Mouse (Mus musculus) G1E-ER4 (cell line): ENCODE results near the gene Caskin1. TPM values are rescaled to one million over a fixed set of nuclear protein-coding genes. Genes with fewer than 3 reads are reported as not detected.

ENCODE experiments used
- GATA1 ChIP-seq: IDR thresholded peaks from one replicate; pipeline ENCODE4 v1.8.0; 2012; ENCODE audit warnings: low read length, inconsistent platforms
- polyA plus RNA-seq: library from polyadenylated mRNA; stranded (reverse); fragments of >175 nt; gene quantifications from 2 replicates; pipeline ENCODE4 v1.2.3, GENCODE M21; 2012

Caskin1 gene
- polyA plus RNA-seq, 1 experiment = 0.01 TPM

- TF ChIP-seq GATA1 = no peak
These were observed 9.0 kb upstream of the Caskin1 start for GRCm38 (mm10) chr17:24479431-24479830.

DNA sequence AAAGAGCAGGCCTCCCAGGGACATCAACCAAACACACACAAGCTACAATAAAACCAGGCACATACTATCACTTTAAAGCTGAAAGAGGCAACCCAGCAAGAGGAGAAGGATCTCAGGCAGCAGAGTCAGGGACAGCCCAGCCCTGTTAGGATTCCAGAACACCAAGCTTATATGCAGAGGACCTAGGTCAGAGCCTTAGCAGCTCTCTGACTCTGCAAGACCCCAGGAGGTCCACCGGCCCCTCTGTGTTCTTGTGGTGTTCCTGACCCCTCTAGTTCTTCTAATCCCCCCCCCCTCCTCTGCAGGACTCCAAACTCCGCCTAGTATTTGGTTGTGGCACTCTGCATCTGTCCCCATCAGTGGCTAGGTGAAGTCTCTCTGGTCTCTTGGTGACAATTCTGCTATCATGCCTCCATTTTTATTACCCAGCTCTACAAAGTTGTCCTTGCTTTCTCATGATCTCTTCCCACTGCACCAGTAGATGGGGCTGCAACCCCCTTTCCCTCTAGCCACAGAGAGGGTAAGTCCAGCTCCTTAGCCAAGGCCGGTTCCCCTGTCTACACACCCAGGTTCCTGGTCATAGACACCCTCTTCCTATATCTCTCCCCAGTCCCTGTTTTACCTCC, 8.1 kb upstream of the Caskin1 start:
- no peak for TF ChIP-seq GATA1

DNA sequence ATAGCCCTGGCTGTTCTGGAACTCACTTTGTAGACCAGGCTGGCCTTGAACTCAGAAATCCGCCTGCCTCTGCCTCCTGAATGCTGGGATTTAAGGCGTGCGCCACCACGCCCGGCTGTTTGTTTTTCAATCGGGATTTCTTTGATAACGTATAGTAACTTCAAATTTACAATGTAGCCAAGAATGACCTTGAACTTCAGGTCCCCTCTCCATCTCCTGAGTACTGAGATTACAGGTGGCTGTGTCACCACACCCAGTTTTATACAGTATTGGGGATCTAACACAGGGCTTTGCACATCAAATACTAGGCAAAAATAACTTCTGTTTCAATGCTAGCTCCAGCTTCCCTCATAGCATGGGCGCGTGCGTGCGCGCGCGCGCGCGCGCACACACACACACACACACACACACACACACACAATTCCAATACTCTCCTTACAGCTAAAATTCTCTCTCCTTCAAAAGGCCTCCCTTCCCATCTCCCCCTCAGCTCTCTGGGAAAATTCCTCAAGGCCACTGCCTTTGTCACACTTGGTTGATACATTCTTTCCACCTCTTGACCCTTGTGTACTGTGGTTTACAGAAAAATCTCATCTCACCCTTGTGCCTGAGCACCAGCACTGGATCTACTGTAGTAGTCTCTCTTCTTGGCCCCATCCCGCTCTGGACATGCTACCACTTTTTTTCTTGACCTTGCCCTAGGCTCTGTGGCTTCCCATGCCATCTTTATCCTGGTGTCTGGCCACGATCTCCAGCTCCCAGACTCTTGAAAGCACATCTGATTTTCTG, 7.2 kb upstream of the Caskin1 start:
- TF ChIP-seq GATA1 = no peak

DNA sequence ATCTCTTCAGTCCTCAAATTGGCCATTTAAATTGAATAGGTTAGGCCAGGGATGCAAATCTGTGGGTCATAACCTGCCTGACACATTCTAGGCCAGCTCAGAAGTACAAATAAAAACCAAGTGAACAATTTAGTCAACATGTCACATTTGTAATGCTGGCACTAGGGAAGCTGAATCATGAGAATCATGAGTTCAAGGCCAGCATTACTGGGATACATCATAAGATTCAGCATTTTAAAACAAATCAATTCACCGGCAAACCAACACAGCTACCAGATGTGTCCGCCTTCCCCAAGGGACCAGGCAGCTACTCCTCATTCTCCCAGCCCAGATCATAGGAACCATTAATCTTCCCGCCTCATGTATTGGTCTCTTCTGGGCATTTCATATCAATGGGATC, 4.9 kb upstream of the Caskin1 start:
- no peak for TF ChIP-seq GATA1

DNA sequence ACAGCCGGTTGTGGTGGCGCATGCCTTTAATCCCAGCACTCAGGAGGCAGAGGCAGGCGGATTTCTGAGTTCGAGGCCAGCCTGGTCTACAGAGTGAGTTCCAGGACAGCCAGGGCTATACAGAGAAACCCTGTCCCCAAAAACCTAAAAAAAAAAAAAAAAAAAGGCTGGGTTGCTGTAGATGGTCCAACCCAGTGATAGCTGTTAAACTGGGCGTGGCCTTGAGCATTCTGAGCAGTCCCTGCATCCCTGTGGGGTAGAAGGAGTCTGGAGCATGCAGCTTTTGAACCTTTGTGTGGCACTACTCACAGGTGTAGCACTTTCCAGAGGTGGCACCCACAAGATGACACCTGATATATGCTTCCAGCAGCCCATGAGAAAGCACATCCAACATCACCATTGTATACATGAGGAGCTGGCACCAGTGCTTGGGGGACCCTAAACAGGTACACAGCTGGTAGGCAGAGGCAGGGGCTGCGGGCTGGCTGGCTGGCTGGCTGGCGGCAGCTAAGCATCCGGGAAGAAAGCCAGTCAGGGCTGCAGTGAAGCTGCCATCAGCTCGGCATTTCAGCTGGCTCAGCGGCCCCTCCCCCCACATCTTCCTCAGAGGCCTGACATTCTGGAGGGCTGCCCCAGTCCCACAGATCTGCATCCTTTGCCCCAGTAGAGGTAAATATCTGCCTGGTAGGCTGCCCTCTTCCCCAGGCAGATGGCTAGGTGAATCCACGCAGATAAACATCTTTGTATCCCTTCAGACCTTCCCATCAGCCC, 3.1 kb upstream of the Caskin1 start:
- no peak for TF ChIP-seq GATA1

- TF ChIP-seq GATA1 = no peak
These were observed 362 bp downstream of the Caskin1 start for GRCm38 (mm10) chr17:24488662-24489264.

GRCm38 (mm10) chr17:24489265-24490030, 1.0 kb downstream of the Caskin1 start:
- TF ChIP-seq GATA1 = no peak

GRCm38 (mm10) chr17:24490399-24490798, 2.0 kb downstream of the Caskin1 start:
- no peak for TF ChIP-seq GATA1

DNA sequence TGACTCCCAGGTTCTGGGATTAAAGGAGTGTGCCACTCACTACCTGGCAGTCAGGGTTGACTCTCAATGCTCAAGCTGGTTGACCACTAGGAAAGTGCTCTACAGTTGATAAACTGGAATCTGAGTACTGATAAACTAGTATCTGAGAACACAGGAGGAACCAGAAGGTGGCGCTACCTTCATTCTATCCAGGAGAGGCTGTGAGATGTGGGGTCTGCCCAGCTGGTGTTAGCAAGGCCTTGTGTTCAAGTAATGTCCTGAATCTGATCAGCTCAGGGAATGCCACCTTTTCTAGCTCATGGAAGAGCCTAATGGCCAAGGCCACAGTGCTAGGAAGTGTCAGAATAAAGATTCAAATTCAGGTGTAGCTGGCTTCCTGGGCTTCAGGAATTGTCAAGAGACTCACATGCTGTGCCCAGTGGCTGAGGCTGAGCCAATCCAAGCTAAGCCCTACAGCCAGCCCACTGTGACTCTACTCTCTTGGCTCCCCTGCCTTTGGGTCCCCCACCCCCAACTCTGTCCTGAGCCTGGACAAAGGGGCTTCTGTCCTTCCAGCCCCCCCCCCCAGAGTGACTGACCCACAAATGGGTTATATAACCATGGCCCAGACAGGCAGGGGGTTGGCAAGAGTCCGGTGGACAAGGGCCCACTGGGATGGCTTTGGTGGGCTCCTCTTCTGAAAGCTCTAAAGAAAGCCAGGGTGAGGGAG, 6.4 kb downstream of the Caskin1 start:
- no peak for TF ChIP-seq GATA1

DNA sequence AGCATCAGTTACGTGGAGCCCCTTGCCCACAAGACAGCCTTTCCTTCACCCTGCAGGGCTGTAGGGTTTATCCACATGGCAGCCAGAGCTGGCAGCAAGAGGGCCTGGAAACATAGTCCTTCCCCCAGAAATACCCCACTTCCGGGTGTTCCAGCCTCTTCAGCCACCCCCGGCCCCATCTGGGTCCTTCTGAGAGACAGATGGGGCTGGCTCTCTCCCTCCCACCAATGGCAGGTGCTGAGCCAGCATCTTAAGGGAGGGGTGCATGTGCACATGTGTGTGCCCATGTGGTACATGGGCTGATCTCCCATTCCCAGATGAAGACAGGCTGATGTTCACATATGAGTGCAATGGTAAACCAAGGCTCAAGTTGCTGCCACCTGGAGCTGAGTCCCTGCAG, 7.0 kb downstream of the Caskin1 start:
- no peak for TF ChIP-seq GATA1

DNA sequence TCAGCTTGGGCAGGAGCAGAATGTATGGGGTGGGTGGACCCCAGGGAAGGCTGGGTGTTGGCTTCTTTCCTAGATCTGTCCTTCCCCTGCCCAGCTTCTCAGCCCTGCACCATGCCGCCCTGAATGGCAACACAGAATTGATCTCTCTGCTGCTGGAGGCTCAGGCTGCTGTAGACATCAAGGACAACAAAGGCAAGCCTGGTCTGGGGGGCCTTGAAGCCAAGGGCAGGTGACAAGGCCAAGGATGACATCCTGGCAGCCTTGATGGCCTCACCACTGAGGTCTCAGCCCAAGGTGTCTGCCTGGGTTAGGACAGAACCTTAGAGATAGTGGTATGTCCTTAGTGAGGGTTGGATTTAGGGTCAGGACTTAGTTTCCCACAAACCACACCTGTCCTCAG, 7.6 kb downstream of the Caskin1 start:
- no peak for TF ChIP-seq GATA1

GRCm38 (mm10) chr17:24502208-24502607, 13.8 kb downstream of the Caskin1 start:
- TF ChIP-seq GATA1 = no peak

- TF ChIP-seq GATA1 = no peak
These were observed 15.7 kb downstream of the Caskin1 start for GRCm38 (mm10) chr17:24504085-24504484.

GRCm38 (mm10) chr17:24505286-24505955, 17.0 kb downstream of the Caskin1 start:
- TF ChIP-seq GATA1 = no peak
